Mouse (Mus musculus) bone marrow macrophage, adult 2 months (primary cell): ENCODE results near the gene Itm2b. TPM values are rescaled to one million over a fixed set of nuclear protein-coding genes. Genes with fewer than 3 reads are reported as not detected.

ENCODE experiments used
- H3K27ac ChIP-seq: 2 replicates; pipeline ENCODE4 v1.5.1; 2012; ENCODE audit warnings: low read depth, low read length; ENCODE audit not compliant: insufficient read depth
- H3K4me1 ChIP-seq: 2 replicates; pipeline ENCODE4 v1.6.1; 2012; ENCODE audit warnings: low read length; ENCODE audit not compliant: control insufficient read depth, insufficient read depth
- H3K4me3 ChIP-seq: 2 replicates; pipeline ENCODE4 v1.5.1; 2012; ENCODE audit warnings: mild to moderate bottlenecking, low read length, moderate library complexity; ENCODE audit not compliant: insufficient read depth
- CTCF ChIP-seq: IDR thresholded peaks from 2 replicates; pipeline ENCODE4 v1.5.1; 2012; ENCODE audit warnings: low read depth, mild to moderate bottlenecking, low read length, moderate library complexity
- POLR2A ChIP-seq: IDR thresholded peaks from 2 replicates; pipeline ENCODE4 v1.6.1; 2012; ENCODE audit warnings: mild to moderate bottlenecking, low read depth, low read length, borderline replicate concordance
- polyA plus RNA-seq: library from polyadenylated mRNA; stranded (reverse); fragments of >200 nt; gene quantifications from 2 replicates; pipeline ENCODE4 v1.2.4, GENCODE M21; 2012; ENCODE audit not compliant: missing spikeins, insufficient read depth, insufficient read length

Itm2b gene
- polyA plus RNA-seq, 1 experiment: 6,469 TPM

DNA sequence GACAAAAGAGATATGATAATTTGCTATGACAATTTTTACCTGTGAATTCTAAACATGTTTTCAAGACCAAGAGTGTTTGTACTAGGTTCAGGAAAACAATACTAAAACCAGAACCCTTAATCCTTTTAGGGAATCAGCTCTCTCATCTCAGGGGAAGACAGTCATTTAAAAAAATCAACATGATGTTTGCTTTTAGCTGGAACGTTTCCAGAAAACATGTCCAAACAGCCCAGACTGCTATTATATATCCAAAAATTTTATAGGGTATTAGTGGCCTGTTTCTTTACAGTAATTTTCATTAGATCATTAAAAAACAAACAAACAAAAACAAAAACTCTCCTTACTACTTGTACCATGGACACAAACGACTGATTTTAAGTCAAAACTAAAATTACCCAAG is 1.3 kb downstream of the Itm2b start:
- TF ChIP-seq CTCF (no peak), POLR2A (no peak)
- peak overlapping the region; percentile 55 for H3K27ac ChIP-seq
- peaks cover 42% of the 10 kb centered on the region for H3K4me1 ChIP-seq
- peak overlapping the region; percentile 59 for H3K4me3 ChIP-seq

DNA sequence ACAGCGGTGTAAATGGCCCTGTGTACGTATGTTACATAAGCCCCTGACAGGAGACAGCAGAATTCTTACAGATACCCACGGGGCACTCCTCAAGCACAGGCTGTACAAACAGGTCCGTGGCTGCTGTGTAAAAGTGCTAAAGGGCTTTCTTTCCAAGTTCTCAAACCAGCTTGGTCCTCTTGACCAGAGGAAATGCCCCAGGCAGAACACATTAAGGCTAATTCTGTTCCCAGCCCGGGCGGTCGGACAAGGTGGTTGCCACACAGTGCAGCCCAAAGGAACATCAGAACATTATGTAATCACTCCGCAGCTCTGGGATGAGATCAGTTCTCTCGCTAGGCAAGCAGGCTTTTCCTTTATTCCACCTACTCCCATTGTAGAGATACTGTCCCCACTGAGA is 2.4 kb downstream of the Itm2b start:
- H3K27ac ChIP-seq: peak overlapping the region; percentile 61
- H3K4me3 ChIP-seq: peak overlapping the region; percentile 58
- TF ChIP-seq POLR2A (no peak), CTCF (no peak)
- H3K4me1 ChIP-seq: peaks cover 31% of the 10 kb centered on the region

DNA sequence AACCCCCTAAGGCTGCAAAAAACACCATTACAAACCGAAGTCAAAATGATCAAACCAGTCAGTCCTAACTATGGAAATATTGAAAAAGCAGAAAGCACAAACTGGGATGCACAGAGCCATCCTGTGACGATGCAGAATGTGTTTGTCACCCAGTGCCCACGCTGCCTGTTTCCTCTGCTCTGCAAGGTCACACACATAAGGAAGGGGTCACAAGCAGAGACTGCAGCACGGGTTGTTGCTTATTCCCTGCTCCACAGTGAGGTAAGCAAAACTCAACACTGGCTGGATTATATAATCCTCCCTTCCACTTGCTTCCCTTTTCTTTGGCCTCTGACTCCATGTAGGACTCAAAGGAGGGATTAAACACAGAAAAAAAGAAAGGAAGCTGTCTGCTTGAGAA is 3.5 kb downstream of the Itm2b start:
- peak overlapping the region; percentile 17 for H3K4me3 ChIP-seq
- peak overlapping the region; percentile 61 for H3K27ac ChIP-seq
- TF ChIP-seq CTCF (no peak), POLR2A (no peak)
- H3K4me1 ChIP-seq: peaks cover 26% of the 10 kb centered on the region

DNA sequence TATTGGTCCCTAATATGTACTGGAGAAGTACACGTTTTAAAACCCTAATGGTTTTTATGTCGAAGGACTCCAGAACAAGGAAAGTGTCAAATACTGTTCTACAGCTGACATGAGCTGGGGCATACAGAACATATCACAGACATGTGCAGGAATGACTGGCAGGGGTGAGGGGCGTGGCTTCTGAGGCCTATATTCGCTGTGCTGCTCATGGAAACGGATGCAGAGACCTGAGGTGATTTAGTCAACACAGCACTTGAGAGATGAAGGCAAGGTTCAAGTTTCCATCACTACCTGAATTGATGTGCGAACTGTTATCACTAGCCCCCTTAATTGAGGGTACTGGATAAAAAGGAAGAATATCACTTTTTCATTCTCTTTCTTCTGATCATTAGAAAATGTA is 7.3 kb downstream of the Itm2b start:
- no peak overlapping the region for H3K4me3 ChIP-seq
- no peak overlapping the region for H3K27ac ChIP-seq
- H3K4me1 ChIP-seq: peaks cover 22% of the 10 kb centered on the region
- TF ChIP-seq POLR2A (no peak), CTCF (no peak)

GRCm38 (mm10) chr14:73376920-73377319 is 8.2 kb downstream of the Itm2b start:
- H3K4me1 ChIP-seq: peaks cover 22% of the 10 kb centered on the region
- no peak overlapping the region for H3K4me3 ChIP-seq
- TF ChIP-seq POLR2A (no peak), CTCF (no peak)
- no peak overlapping the region for H3K27ac ChIP-seq

GRCm38 (mm10) chr14:73375903-73376302 is 9.2 kb downstream of the Itm2b start:
- no peak overlapping the region for H3K27ac ChIP-seq
- H3K4me1 ChIP-seq: peaks cover 16% of the 10 kb centered on the region
- TF ChIP-seq POLR2A: no peak
- TF ChIP-seq CTCF: no peak
- H3K4me3 ChIP-seq: no peak overlapping the region

DNA sequence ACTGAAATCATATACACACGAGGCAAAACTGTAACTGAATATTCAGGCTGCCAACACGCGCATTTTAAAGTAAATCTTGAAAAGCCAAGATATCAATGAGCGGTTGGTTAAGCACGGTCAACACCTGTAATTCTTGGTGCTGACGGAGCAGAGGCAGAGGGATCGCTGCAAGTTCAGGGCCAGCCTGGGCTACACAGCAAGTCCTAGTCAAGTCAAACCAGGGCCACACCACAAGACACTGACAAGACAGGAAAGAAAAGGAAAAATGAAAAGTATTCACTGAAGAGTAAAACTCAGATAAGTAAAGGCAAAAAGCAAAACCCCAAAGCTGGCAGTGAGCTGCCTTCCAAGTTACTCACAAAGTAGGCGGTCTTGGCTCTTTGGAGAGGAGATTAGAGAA is 9.6 kb downstream of the Itm2b start:
- TF ChIP-seq POLR2A: no peak
- no peak for TF ChIP-seq CTCF
- Histone ChIP-seq H3K4me1 (peaks cover 12% of the 10 kb centered on the region), H3K27ac (no peak overlapping the region), H3K4me3 (no peak overlapping the region)

GRCm38 (mm10) chr14:73374315-73374890 is 10.7 kb downstream of the Itm2b start:
- TF ChIP-seq POLR2A (no peak), CTCF (no peak)
- Histone ChIP-seq H3K4me1 (peaks cover 8% of the 10 kb centered on the region; the same call in 1 of the 2 replicates), H3K4me3 (no peak overlapping the region), H3K27ac (no peak overlapping the region)

DNA sequence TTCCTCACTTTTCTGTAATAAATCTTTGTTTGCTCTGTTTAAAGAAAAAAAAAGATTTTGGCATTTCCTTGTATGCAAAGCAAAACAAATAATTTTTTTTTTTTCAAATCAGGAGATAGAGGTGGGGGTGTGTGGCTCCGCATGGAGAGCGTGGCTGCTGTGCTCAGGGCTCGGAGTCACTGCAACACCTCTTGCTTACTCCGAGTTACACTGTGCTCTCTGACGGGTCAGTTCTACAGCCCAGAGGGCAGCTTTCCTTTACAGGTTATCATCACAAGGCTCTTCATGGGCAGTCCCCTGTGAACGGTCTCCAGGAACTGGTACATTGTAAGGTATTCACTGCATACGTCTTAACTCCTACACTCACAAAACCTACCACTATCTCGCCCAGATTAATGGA is 11.5 kb downstream of the Itm2b start:
- H3K4me3 ChIP-seq: no peak overlapping the region
- H3K4me1 ChIP-seq: peaks cover 8% of the 10 kb centered on the region; the same call in 1 of the 2 replicates
- no peak for TF ChIP-seq CTCF
- no peak for TF ChIP-seq POLR2A
- no peak overlapping the region for H3K27ac ChIP-seq

DNA sequence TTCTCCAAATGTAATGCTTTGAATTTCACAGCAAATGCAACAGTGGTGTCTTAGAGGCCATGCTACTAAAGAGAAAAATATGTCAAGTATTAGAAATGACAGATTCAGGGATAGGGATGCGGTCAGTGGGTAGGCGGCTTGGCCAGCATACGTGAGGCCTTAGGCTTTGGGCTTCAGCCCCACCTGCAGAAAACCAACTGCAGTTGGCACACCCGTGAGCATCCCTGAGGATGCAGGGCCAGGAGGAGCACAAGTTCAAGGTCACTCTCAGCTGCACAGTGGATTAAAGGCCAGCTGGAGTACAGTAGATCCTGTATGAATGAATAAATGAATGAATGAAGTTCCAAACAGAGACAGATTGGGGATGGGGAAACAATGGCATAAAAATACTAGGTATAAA is 12.1 kb downstream of the Itm2b start:
- Histone ChIP-seq H3K27ac (no peak overlapping the region), H3K4me1 (peaks cover 8% of the 10 kb centered on the region; the same call in 1 of the 2 replicates), H3K4me3 (no peak overlapping the region)
- no peak for TF ChIP-seq CTCF
- TF ChIP-seq POLR2A: no peak
